Mouse (Mus musculus) hematopoietic stem cell, adult 5-6 weeks (primary cell): ENCODE measurements at regions not wholly inside any gene's neighbourhood (a gene's known extent, or its start where the extent isn't known, plus 50 kb on each side); places are given as distances from the start of the nearest gene placed in this dataset.
"Not testable (repeated sequence)": the region's sequence is repeated elsewhere in the genome, so short reads cannot be mapped to it uniquely, and the experiment has no call there.

Source experiments
- ATAC-seq, 2 experiments: fragments of 125-278 bp in 1 of 2; replicated peaks in 1 of 2; 2 replicates each; pipeline ENCODE4 v1.8.0; 2016 to 2017; ENCODE audit warnings: inconsistent platforms in 2 of 2, mild to moderate bottlenecking in 2 of 2, moderate number of reproducible peaks in 2 of 2, low read depth in 1 of 2, moderate TSS enrichment in 1 of 2; ENCODE audit not compliant: low FRiP score in 2 of 2, poor library complexity in 2 of 2, severe bottlenecking in 2 of 2, insufficient read depth in 1 of 2, low TSS enrichment in 1 of 2

DNA sequence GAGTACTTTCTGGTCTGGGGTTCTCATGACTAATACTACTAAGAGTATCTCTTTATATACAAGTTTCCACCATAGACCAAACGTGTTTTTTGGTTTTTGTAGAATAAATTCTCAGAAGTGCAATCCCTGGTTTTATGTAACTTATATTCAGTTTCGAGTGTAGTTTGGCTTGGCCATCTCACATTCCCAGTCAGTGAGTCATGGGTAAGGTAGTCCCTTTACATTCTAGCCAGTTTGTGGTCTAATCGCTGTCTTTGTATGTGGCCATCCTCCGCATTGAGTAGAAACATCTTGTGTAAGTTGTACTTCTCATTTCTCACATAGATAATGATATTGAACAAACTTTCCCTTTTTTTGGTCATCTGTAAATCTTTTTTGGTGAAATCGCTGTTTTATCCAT lies 88.3 kb downstream of the Anxa5 start:
- no peak for ATAC-seq

DNA sequence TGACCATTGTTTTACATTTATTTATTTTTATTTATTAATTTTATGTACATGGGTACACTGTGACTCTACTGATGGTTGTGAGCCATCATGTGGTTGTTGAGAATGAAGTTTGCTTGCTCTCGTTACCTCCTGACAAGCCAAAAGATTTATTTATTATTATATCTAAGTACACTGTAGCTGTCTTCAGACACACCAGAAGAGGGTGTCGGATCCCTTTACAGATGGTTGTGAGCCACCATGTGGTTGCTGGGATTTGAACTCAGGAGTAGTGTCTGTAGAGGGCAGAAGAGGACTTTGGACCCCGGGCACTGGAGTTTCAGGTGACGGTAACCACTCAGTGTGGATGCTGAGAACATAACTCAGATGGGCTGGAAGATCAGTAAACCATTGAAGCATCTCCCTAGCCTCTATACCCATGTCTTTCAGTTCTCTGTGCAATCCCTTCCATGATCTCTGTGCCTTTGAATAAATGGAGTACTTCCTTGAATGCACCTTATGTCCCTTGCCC lies 92.2 kb downstream of the Anxa5 start:
- no peak for ATAC-seq

DNA sequence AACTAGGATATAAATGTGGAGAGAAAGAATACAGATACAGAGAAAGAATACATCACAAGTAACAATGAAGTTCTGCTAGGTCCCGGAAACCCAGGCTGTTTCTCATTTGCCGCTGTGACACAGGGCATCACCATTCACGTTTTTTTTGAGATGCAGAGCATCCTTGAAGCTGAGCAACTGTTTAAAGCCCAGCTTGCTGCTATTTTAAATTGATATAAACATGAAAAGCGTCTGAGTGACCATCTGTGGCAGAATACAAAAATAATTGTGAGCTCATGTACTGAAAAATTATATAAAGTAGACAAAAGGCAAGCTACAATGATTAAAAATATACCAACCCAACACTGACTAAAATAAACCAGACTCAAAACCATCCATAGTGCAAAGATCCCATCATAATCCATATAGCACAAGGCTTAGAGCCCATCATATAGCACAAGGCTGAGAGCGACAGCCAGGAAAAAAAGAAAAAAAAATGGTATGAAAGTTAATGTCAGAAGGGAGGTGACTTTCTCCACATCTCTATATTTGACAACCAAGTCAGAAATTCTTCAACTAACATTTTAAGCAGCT lies 94.0 kb downstream of the Anxa5 start:
- ATAC-seq: no peak

DNA sequence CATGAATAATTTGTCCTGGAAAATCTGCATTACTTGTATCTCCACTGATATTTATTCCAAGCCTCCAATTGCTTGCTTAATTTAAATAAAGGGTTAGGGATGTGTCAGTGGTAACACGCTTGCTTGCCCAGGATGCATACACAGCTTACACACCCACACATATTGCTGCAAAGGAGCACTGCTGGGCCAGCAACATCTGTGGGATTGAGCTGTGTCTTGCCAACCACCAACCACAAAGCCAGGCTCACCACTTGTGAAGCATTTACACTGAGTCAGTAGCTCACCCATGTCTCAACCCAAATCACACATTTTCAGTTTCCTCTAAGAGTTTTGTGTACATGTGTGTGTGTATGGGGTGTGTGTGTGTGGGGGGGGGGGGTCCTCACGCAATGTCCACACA lies 100.0 kb downstream of the Anxa5 start:
- ATAC-seq: no peak

- ATAC-seq: no peak
Observed at GRCm38 (mm10) chr3:36374939-36375338, 100.8 kb downstream of the Anxa5 start.

- no peak for ATAC-seq
Observed at GRCm38 (mm10) chr3:36360933-36361332, 114.8 kb downstream of the Anxa5 start.

DNA sequence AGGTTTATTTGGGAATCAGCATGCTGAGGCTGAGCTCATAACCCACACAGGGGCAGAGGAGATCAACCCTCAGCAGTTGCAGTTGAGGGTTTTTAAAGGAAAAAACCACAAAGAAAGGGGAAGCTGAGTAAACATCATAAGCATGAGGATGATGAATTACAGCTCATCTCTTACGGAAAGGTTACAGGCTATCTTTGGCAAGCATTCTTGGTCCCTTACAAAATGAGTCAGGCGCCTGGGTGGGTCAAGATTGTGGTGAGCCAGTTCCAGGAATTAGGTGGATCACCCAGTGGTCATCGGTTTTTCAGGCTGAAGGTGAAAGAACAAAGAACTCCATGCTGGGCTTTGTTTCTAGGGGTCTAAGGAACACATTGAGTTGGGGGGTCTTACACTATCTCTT lies 121.5 kb downstream of the Anxa5 start:
- not testable (repeated sequence) for ATAC-seq

GRCm38 (mm10) chr3:36352032-36352742 lies 123.5 kb downstream of the Anxa5 start:
- no peak for ATAC-seq

DNA sequence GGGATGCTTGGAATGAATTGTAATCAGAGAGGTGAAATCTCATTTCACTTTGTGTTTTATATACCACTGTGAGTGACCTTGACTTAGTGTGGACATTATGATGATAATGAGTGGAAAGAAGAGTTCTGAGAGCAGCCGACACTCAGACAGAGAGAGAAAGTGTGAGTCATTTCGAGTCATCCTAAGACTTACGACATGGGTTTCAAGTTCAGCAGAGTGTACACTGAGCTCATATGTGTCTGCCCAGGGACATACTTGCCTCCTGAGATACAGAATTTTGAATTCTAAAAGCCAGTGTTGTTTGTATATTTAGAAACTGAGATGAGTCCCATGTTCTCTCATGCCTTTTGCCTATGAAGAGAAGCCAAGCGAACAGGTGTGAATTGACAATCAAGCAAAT lies 126.6 kb downstream of the Anxa5 start:
- no peak for ATAC-seq

GRCm38 (mm10) chr3:36340889-36341533 lies 118.9 kb upstream of the Qrfpr start:
- ATAC-seq: no peak

GRCm38 (mm10) chr3:36339656-36340055 lies 117.5 kb upstream of the Qrfpr start:
- no peak for ATAC-seq

- ATAC-seq: no peak
Observed at GRCm38 (mm10) chr3:36334279-36334678, 112.2 kb upstream of the Qrfpr start.

DNA sequence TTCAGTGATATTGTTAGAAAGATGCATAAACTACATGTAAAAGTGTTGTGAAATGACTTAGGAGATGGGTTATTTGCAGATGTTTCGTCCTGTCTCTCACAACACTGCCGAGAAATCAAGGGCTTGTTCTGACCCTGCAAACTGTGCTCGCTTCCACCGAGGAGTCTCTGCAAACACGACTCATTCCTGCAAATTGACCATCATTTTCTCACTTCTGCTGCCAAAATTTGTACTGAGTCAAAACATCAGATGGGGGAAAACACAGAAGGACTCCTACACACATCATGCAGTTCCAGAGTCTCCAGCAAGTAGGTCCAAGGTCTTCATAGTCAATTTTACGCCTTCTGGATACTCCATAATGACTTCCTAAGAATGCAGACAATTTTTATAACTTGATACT lies 109.9 kb upstream of the Qrfpr start:
- no peak for ATAC-seq

- peak; percentile 27 to 51; a peak in 1 of 4 replicates for ATAC-seq
Observed at GRCm38 (mm10) chr3:36330656-36331055, 108.5 kb upstream of the Qrfpr start.

GRCm38 (mm10) chr3:36329631-36330030 lies 107.5 kb upstream of the Qrfpr start:
- no peak for ATAC-seq

DNA sequence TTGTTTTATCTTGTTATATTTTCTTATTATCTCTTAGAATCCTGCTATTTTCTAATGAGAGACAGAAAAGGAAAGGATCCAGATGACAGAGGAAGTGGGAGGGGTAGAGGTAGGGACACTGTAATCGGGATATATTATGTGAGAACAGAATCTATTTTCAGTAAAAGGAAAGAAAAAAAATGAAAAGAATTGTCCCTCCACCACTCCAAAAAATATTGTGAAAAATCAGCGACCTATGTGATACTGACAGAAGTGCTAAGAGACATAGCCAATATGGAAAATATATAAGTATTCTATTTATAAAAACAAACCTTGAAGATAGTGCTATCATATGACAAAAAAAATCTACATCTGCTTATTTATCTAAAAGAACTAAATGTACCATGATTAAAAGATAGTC lies 106.8 kb upstream of the Qrfpr start:
- no peak for ATAC-seq

DNA sequence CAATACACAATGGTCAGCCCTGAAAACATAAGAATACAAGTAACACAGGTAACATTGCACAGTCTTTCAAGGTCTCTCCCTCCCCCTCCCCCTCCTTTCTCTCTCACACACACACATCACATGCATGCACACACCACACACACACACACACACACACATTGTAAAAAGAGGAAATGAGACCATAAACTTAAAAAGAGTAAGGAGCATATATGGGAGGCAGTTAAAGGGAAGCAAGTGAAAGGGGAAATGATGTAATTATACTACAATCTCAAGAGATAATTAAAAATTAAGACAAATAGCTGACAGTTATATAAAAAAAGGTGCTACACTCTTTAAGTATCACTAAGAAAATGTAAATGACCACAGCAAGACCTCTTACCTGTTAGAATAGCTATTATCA lies 96.5 kb upstream of the Qrfpr start:
- ATAC-seq: no peak

GRCm38 (mm10) chr3:36311337-36311736 lies 89.2 kb upstream of the Qrfpr start:
- ATAC-seq: no peak
